Mouse (Mus musculus) adrenal gland, postnatal 10 days (tissue): ENCODE data around the gene Mapk1ip1. TPM values are rescaled to one million over a fixed set of nuclear protein-coding genes. Genes with fewer than 3 reads are reported as not detected.

ENCODE experiments used
- DNase-seq: peaks from one replicate; pipeline ENCODE4 v3.0.0; 2021; ENCODE audit warnings: mixed read lengths
- long read RNA-seq, 2 experiments: library from polyadenylated mRNA; stranded (forward); transcript quantifications; one replicate each; pipeline ENCODE4 v2.0.0; 2021
- total RNA-seq, 2 experiments: library from RNA; stranded (reverse); gene quantifications; 2 replicates each; pipeline ENCODE4 v1.2.3; 2021

The Mapk1ip1 gene
- 10 to 100 TPM; 21.5 to 30.5 TPM for total RNA-seq
- long read RNA-seq, experiment 1, transcript Mapk1ip1-201 (2 exons, 1,502 nt), result major isoform, 25 of 35 reads
- long read RNA-seq, experiment 1, partial matches to known transcripts, result 0 of 35 reads
- long read RNA-seq, experiment 1, other reads (novel, unspliced or antisense), result 10 of 35 reads
- long read RNA-seq, experiment 2, transcript Mapk1ip1-201 (2 exons, 1,502 nt), result major isoform, 11 of 24 reads
- long read RNA-seq, experiment 2, partial matches to known transcripts, result 11 of 24 reads
- long read RNA-seq, experiment 2, other reads (novel, unspliced or antisense), result 0 of 24 reads

DNA sequence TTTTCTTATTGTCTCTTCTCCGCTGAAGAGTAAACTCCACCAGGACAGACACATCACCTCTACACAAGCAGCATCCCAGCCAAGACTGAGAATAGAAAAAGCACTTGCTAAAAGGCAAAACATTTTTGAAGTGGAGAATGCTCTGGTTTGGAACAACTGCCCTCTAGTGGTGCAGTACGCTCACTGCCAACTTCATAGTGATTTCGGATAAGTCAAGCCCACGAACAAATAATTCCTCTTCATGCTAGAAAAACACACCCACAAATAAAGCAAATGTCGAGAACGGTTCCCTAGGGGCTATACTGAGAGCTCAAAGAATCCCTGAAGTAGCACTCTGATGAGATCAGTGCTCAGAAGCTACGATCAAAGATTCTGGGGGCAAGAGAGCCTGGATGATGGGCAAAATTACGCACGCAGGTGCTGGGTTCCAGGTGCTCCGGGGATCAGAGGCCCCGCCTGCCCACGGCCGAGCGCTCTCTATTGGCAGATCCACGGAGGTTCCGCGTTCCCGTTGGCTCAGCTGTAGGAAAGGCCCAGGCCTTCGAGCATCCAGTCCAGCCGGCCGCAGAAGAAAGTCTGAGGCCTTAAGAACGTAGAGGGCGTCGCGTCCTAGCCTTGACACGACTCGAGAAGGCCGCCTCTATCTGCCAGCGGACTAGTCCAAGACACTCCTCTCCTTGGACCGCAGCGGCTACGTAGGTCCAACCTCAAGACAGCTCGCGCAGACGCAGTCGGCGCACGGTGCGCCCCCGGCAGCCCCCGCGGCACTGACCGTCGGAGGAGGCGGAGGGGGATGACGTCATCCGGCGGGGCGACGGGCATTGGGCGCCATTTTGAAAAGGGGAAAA lies at the start of gene Mapk1ip1, which contains the start of gene Ppp2r2d:
Gene Mapk1ip1 (minus strand): TSS at position 730 of the 848 bp plus-strand sequence.
Gene Ppp2r2d (plus strand): TSS at position 536 of the 848 bp plus-strand sequence.
- DNase-seq, result peak; percentile 98

DNA sequence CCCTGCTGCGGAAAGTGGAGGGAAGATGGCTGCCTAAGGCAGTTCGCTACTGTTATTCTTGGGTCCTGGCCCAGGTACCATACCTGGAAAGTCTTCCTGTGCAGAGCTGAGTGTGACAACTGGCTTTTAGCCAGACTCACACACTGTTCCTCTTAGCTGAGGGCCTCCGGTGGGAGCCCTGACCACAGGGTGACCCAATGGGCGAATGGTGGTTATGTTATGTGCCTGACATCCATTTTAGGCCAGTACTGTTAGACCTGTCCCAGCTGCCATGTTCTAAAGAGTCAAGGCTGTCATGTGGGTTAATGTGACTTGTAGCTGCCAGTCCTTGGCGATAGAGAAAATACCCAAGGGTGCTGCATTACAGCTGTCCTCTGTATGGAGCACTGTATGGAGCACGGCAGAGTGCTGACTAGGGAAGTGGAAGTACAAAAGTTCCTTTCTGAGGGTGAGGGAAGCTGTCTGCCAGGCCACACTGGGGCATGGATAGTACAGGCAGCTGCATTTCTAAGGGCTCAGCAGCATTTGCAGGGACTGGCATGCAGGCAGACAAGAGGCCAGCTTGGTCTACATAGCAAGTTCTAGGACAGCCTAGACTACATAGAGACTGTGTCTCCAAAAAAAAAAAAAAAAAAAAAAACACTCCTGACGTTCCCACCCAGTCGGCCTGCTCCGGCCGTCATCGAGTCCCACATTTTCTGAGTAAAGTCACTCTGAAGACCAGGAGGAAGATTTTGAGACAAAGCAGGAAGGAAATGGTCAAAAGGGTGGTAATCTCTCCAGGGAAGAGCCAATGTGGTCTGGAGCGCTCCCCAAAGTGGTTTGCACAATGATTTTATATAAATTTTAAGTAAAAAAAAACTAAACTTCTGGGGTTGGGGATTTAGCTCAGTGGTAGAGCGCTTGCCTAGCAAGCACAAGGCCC lies 39.6 kb upstream of the Mapk1ip1 start:
- DNase-seq, result no peak

DNA sequence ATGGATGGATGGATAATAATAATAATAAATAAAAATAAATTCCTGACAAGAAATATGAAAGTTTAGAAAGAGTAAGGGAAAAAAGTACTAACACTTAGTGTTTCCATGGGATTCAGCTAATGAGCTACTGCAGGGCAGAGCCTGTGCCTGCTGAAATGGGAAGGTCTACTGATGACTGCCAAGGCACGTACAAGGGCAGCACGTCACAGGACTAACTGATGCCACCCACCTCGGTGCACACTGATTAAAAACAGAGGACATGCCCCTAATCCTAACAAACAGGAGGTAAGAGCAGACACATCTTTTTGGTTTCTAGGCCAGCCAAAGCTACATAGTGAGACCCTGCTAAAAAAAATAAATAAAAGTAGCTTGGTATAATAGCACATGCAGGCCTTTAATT lies 37.7 kb upstream of the Mapk1ip1 start:
- no peak for DNase-seq

DNA sequence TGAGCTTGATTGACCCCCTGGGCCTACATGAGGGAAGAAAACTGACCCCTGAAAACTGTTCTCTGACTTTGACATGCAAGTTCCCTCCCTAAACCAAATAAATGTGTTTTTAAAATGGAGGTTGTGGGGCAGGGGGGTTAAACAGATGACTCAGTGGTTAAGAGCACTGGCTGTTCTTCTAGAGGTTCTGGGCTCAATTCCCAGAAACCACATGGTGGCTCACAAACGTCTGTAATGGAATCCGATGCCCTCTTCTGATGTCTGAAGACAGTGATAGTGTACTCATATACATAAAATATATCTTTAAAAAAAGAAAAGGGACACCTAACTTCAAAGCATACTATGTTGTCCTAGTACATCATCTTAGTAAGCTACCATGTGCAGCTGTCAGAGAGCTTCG lies 29.0 kb upstream of the Mapk1ip1 start:
- DNase-seq, result no peak

DNA sequence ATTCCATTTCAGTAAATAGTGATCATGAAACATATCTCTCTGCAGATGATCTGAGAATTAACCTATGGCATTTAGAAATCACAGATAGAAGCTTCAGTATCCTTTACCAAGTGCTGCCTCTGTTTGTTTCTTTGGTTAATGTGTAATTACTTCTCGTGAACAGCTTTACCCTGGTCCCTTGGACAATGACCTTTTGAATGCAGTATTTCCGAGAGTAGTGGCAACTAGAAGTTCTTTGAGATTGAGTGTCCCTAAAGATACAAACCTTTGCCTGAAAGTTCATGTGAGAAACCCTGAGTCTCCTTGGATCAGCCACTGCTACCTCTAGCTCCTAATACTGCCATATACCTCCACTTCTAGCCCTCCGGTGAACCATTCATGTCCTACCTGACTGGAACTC lies 26.9 kb upstream of the Mapk1ip1 start:
- no peak for DNase-seq

DNA sequence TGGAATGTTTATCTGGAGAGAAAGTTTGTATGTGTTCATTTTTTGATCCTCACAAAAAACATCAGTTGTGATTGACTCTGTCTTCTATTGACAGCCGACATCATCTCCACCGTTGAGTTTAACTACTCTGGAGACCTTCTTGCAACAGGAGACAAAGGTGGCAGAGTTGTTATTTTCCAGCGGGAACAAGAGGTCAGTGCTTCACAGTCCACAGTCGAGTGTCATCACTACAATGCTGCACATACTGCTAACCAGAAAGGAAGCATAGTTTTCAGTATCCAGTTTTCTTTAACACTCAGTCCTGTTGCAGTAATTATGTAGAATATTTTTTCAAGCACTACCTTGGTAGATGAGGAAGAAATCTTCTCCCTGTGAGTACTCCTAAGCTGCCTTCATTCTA lies 22.2 kb upstream of the Mapk1ip1 start:
- DNase-seq, result no peak

DNA sequence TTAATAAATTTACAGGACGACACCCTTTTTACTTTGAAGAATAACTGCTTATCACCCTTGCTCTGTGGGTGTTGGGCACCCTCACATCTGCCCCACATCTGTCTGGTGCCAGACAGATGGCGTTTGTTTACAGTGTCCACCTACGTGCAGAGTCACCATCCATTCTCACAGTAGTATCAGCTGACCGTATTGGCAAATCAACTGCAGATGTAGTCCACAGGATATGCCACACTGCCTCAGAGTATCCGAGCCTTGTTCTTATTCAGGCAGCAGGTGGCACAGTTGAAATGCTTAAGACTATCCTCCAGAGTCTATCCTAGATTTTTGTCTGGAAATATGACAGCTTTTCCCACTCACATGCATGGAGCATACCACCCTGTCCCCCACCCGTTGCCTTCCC lies 21.2 kb upstream of the Mapk1ip1 start:
- DNase-seq, result no peak

DNA sequence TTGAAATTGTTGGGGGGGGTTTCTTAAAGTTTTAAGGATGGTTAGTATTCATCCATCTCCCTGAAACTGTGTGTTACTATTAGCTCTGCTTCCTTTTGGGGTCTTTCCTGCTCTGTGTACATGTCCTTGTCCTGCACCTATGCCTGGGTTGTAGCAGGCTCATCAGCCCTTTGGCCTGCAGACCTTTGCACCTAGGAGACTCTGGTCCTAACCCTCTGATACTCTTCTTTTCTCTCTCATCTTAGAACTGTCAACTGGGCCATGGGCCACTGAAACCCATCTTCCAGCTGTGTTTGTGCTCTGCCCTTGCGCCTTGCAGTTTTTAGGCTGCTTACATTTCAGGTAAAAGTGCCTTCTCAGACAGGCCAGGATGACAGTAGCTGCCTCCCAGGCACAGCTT lies 18.7 kb upstream of the Mapk1ip1 start:
- DNase-seq, result no peak

DNA sequence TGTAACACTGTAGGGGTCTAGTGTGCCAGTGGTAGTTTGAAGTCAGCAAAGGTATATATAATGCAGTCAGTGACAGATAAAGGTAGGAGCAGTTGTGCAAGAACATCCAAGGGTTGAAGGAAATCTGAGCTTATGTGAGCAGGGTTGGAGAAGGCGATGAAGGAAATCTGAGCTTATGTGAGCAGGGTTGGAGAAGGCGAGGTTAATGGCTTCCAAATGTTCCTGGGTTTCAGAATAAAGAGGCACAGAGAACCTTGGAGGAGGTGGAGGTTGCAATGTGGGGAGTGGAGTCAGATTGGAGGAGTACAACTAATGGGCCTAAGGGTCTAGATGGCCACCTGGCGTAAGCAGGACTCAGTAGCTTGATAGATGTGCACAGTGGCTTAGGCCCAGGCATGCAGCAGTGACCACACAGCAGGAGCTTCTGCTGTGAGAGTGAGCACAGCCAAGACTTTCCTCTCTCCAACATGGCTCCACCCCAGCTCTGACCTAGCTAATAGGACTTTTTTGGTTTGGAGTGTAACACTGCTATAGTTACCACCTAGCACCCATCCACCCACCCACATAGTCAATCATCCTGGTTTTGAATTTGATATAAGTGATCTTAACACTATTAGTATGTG lies 18.0 kb upstream of the Mapk1ip1 start:
- DNase-seq, result no peak

DNA sequence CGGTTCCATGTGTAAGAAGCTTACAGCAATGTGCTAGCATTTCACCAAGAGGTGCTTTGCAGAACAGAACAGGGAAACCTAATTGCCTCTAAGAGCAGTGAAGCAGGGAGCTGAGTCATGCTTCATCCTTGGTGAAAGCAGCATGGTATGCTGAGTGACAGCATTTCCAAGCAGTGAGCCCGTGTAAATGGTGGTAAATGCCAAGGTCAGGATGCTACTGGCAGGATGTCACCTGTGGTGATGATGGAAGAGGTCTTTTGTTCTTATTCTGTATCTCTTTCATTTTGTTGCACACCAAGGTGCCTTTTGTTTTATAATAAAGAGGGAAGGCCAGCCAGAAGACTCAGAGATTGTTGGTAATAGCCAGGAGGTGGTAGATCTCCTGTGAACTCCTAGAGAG lies 10.6 kb upstream of the Mapk1ip1 start:
- DNase-seq, result no peak

DNA sequence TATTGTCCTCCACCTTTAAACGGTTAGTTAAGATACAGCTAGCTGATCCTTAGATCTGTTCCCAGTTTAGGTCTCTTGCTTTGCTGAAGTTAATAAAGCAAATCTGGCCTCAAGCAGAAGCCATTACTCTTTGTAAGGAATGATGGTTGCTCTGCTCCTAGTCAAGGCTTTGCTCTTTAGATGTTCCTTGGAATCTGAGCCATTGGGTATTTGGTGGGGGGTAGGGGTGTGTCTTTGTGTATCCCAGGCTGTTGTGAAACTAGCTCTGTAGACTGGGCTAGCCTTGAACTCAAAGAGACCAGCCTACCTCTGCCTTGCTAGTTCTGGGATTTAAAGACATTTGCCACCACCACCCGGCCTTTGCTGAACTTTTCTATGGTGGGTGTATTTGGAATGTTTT lies 8.1 kb upstream of the Mapk1ip1 start:
- no peak for DNase-seq

DNA sequence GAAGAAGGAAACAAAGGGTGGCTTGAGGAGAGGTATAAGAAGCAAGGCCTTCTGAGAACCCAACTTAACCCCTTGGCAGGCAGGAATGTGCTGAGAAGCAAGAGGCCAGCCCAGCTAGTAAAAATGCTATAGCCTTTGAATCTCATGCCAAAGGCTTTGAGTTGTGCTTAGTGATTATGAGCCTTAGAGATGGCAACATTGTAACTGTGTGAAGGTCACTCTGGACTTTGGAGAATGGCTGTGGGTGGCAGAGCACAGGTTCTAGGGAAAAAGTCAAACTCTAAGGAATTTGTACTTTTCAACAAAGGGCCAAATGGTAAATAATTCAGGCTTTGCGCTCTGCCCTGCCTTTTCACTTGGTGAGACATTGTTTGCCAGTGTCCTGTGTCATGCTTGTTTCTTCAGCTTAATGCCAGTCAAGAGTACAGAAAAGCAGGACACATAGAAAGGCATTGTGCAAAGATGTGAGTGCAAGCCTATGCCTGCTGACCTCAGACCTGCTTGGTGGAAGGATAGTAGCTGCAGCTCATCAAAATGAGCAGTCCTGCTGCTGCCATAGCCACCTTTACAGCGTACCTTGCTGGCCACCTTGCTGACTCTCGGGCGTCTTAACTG lies 7.5 kb upstream of the Mapk1ip1 start:
- no peak for DNase-seq

DNA sequence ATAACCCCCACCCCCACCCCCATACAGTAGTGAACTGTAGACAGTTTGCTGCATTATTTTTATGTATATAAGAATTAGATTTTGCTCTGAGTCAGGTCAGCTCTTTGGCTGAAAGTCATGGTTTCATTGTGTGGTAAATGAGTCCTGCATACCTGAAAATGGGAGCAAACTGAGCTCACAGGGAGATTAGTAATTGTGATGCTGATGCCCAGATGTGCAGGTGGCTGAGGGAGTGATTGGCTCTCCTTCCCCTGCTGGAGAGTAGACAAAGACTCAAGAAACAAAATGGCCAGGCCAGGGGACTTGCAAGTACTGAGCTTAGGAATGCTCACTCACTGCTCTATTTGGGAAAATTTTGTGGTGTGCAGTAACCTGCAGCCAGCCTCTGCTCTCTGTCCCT lies 4.0 kb upstream of the Mapk1ip1 start:
- no peak for DNase-seq

DNA sequence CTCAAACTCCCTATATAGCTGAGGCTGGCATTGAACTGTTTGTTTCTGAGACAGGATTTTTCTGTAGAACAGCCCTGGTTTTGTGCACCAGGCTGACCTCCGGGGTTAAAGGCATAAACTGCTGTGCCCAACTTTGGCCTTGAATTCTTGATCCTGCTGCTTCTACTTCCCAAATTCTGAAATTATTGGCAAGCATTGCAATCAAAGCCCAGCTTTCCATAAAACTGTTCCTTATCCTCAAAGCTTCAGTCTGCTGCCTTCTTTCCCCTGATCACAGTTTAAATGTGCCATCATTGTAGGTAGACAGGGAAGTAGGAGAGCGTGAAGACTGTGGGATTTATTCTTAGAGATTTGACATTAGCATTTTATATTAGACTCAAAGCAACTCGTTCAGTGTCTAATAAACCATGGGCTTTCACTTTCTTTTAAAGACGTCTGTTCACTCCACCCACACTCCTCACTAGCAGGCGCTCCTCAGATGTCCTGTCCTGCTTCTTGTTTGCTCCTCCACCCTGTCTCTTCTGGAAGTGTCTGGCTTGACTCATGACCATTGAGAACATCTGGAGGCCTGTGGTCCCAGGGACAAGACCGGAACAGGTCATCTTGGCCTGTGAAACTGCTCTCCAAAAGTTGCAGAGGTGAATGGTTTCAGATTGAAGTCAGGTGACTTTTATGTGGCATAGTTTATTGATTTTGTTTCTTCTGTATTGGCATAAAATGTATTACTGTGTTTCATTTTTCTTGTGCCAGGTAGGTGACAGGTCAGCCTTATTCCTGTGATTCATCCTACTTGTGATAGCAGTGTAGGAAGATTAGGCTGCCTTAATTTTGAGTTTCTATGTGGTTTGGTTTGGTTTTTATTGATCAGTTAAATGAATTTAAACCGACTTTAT lies 2.2 kb upstream of the Mapk1ip1 start:
- no peak for DNase-seq

DNA sequence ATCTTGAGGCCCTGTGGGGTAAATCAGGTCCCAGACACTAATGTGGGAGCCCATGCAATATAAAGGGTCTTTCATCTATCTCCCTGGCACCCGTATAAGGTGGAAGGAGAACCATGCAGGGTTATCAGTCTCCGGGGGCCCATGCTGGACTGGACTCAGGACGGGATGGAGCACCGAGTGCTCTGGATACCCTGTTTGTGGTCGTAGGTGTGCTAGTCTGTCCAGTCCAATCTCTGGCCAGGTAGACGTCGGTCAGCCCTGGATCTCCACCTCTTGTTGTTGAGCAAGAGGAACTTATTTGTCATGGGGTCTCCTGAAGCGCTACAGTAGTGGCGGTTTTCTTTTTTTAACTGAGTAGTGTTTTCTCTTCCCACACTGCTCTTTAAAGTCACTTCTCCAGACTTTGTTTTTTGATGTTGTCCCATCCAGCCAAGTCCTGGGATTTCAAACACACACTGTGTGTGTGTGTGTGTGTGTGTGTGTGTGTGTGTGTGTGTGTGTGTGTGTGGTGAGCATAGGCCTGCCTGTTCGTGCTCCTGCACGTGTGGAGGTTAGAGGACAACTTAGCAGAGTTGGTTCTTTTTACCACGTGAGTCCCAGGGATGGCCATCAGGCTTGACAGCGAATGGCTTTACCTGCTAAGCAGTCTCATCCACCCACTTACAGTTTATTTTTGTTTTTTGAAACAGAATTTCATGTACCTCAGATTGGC lies 1.4 kb upstream of the Mapk1ip1 start:
- no peak for DNase-seq

DNA sequence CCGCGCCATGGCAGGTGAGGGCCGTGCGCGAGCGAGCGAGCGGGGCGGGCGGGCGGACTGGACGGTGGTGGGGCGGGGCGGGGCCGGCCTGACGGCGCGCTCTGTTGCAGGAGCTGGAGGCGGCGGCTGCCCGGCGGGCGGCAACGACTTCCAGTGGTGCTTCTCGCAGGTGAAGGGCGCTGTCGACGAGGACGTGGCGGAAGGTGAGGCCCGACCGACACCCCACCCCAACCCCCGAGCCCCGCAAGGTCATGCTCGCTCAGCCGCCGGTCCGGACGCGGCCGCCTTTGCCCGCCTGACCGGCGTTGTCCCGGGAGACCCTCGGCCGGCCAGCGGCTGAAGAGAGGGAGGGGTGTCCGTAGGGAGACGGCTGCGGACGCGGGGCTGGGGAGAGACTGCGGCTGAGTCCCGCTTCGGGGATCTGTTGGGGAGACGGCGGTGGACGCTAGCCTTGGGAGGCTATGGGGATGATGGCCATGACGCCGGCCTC lies 474 bp upstream of the Mapk1ip1 start:
- no peak for DNase-seq

DNA sequence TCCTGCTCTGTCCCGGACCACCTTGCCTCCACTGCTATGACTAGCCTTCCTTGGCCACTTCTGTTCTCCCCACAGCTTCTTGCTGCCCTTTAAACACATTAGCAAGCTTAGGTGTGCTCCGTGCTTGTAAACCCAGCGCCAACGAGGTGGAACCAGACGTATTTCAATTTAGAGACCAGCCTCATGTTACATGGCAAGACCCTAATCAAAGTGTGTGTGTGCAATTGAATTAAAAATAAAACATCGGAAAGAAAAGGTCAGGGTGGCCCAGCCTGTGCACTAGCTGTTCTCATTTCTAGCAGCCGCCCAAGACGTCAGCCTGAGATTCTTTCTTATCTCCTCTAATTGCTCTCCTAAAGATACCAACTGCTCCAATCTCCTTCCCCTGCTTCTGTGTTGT lies 962 bp downstream of the Mapk1ip1 start:
- no peak for DNase-seq

DNA sequence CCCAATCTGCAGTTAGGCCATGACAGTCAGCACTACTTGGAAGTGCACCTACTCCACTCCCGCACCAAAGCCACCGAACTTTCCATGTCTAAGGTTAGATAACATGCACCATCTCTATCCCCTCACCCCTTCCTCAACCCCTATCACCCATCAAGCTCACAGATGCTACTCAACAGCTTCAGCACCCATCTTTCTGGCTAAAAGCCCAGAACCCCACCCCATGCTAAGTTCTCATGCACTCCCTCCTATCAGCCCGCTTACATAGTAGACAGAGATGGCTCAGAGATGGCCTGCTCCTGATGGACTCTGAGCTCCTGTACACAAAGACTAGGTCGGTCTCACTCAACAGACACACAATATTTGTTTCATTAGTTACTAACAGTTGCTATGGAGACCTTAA lies 2.7 kb downstream of the Mapk1ip1 start:
- no peak for DNase-seq

DNA sequence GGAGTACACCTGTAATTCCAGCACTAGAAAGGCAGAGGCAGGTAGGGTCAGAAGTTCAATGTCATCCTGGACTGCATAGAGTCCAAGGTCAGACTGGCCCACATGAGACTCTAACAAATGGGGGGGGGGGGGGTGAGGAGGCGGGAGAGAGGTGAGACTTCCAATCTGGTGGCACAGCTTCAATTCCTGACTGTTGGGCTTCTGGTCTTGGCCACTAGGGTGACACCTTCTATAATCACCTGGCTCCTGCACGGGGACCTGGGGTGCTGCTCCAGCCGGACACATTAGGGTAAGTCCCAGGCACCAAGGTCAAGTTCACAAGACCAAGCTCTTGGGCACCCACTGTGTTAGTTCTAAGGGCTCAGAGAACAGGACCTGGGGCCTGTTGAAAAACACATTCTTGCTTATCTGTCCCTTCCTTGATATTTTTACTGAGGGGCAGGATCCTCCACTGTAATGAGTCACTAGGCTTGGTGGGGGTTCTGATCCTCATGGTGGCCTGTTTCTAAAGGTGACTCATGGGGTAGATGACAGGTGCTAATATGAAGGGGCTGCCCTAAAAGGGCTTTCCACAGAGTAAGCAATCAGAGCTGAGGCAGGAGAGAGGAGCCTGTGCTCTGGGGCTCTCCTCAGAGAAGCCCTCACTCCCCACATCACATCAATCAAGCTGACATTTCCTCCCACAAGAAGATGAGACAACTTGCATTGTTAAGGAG lies 4.5 kb downstream of the Mapk1ip1 start:
- DNase-seq, result no peak
